Mouse (Mus musculus) erythroid progenitor cell, adult 5-6 weeks (primary cell): ENCODE measurements around the gene Gm4187. TPM values are rescaled to one million over a fixed set of nuclear protein-coding genes. Genes with fewer than 3 reads are reported as not detected.
"Not testable (repeated sequence)": the region's sequence is repeated elsewhere in the genome, so short reads cannot be mapped to it uniquely, and the experiment has no call there.

Source experiments
- ATAC-seq: replicated peaks from 2 replicates; pipeline ENCODE4 v1.8.0; 2016; ENCODE audit warnings: moderate number of reproducible peaks, mild to moderate bottlenecking, moderate TSS enrichment, inconsistent platforms; ENCODE audit not compliant: poor library complexity, low FRiP score, severe bottlenecking
- total RNA-seq, 2 experiments: library from RNA; stranded (forward) in 1 of 2; stranded (reverse) in 1 of 2; fragments of 150-400 nt in 1 of 2; fragments of 186-747, 209-891 nt in 1 of 2; gene quantifications; 2 replicates each; pipeline versions ENCODE4 v1.2.3 to v1.2.4; 2015 to 2017; ENCODE audit warnings: low replicate concordance in 2 of 2

Gene Gm4187
- not detected in 2 replicates for total RNA-seq (2015; ENCODE audit: low replicate concordance)
- not detected in 2 replicates for total RNA-seq (2017; ENCODE audit: low replicate concordance)

GRCm38 (mm10) chr7:22329617-22330016, at the start of gene Gm4187:
Gene Gm4187, minus strand, starts transcription at chr7:22329717.
- ATAC-seq, result not testable (repeated sequence)

DNA sequence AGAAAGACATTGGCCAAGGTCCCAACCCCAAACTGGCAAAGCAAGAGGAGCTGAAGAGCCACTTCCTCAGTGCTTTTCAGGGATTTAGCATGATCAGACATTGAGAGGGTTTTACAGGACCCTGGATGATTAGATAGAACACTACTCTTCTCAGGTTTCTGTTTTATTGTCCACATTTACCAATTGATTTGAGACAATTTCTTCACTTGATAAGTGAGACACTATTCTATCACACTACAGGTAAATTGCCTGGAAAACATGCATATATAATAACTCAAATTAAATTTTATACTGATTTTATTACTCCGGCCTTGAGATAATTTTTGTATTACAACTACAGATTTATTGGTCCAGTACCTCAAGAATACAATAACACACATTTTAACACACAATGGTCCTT, 41.4 kb upstream of the Gm4187 start, which contains the start of gene Gm8660:
Gene Gm8660, minus strand, starts transcription at position 101 of the 400 bp plus-strand sequence.
- ATAC-seq, result not testable (repeated sequence)

Other genes with a start within 250 kb of the Gm4187 start
- not detected in 2 replicates for gene Gm16451, start 211.5 kb downstream of the Gm4187 start, total RNA-seq (2015; ENCODE audit: low replicate concordance)
- gene Gm16451, start 211.5 kb downstream of the Gm4187 start, total RNA-seq (2017; ENCODE audit: low replicate concordance), result not detected in 2 replicates
- not detected in 2 replicates for gene Gm10666, start 195.0 kb downstream of the Gm4187 start, total RNA-seq (2015; ENCODE audit: low replicate concordance)
- gene Gm10666, start 195.0 kb downstream of the Gm4187 start, total RNA-seq (2017; ENCODE audit: low replicate concordance), result not detected in 2 replicates
- gene Vmn1r142, start 165.7 kb downstream of the Gm4187 start, total RNA-seq (2015; ENCODE audit: low replicate concordance), result not detected in 2 replicates
- gene Vmn1r142, start 165.7 kb downstream of the Gm4187 start, total RNA-seq (2017; ENCODE audit: low replicate concordance), result not detected in 2 replicates
- gene Vmn1r143, start 140.3 kb downstream of the Gm4187 start, total RNA-seq (2015; ENCODE audit: low replicate concordance), result not detected in 2 replicates
- gene Vmn1r143, start 140.3 kb downstream of the Gm4187 start, total RNA-seq (2017; ENCODE audit: low replicate concordance), result not detected in 2 replicates
- not detected in 2 replicates for gene Gm8653, start 128.5 kb downstream of the Gm4187 start, total RNA-seq (2015; ENCODE audit: low replicate concordance)
- gene Gm8653, start 128.5 kb downstream of the Gm4187 start, total RNA-seq (2017; ENCODE audit: low replicate concordance), result not detected in 2 replicates
- not detected in 2 replicates for gene Gm8453, start 100.2 kb downstream of the Gm4187 start, total RNA-seq (2015; ENCODE audit: low replicate concordance)
- gene Gm8453, start 100.2 kb downstream of the Gm4187 start, total RNA-seq (2017; ENCODE audit: low replicate concordance), result not detected in 2 replicates
- gene Gm8660, start 41.3 kb upstream of the Gm4187 start, total RNA-seq (2015; ENCODE audit: low replicate concordance), result not detected in 2 replicates
- not detected in 2 replicates for gene Gm8660, start 41.3 kb upstream of the Gm4187 start, total RNA-seq (2017; ENCODE audit: low replicate concordance)
- gene Vmn1r148, start 83.9 kb upstream of the Gm4187 start, total RNA-seq (2015; ENCODE audit: low replicate concordance), result not detected in 2 replicates
- gene Vmn1r148, start 83.9 kb upstream of the Gm4187 start, total RNA-seq (2017; ENCODE audit: low replicate concordance), result not detected in 2 replicates
- not detected in 2 replicates for gene Vmn1r149, start 108.5 kb upstream of the Gm4187 start, total RNA-seq (2015; ENCODE audit: low replicate concordance)
- gene Vmn1r149, start 108.5 kb upstream of the Gm4187 start, total RNA-seq (2017; ENCODE audit: low replicate concordance), result not detected in 2 replicates
- gene Gm10665, start 134.4 kb upstream of the Gm4187 start, total RNA-seq (2015; ENCODE audit: low replicate concordance), result not detected in 2 replicates
- not detected in 2 replicates for gene Gm10665, start 134.4 kb upstream of the Gm4187 start, total RNA-seq (2017; ENCODE audit: low replicate concordance)
- gene Vmn1r151, start 170.0 kb upstream of the Gm4187 start, total RNA-seq (2015; ENCODE audit: low replicate concordance), result not detected in 2 replicates
- not detected in 2 replicates for gene Vmn1r151, start 170.0 kb upstream of the Gm4187 start, total RNA-seq (2017; ENCODE audit: low replicate concordance)
- not detected in 2 replicates for gene Vmn1r152, start 193.2 kb upstream of the Gm4187 start, total RNA-seq (2015; ENCODE audit: low replicate concordance)
- gene Vmn1r152, start 193.2 kb upstream of the Gm4187 start, total RNA-seq (2017; ENCODE audit: low replicate concordance), result not detected in 2 replicates
- not detected in 2 replicates for gene Gm8677, start 205.2 kb upstream of the Gm4187 start, total RNA-seq (2015; ENCODE audit: low replicate concordance)
- gene Gm8677, start 205.2 kb upstream of the Gm4187 start, total RNA-seq (2017; ENCODE audit: low replicate concordance), result not detected in 2 replicates
- gene Gm4201, start 235.6 kb upstream of the Gm4187 start, total RNA-seq (2015; ENCODE audit: low replicate concordance), result not detected in 2 replicates
- not detected in 2 replicates for gene Gm4201, start 235.6 kb upstream of the Gm4187 start, total RNA-seq (2017; ENCODE audit: low replicate concordance)